Mouse (Mus musculus) heart, embryonic 12.5 days (tissue): ENCODE results near the gene Mbnl2. TPM values are rescaled to one million over a fixed set of nuclear protein-coding genes. Genes with fewer than 3 reads are reported as not detected.

Experiments used
- ATAC-seq: fragments of 200-750 bp; cut with Nextera tagmentation; 2 replicates; pipeline ENCODE4 v1.8.0; 2017; ENCODE audit warnings: moderate TSS enrichment, moderate library complexity; ENCODE audit not compliant: insufficient number of reproducible peaks, low FRiP score
- H3K27ac ChIP-seq: fragments of 300-500 bp; sonication (generic); 2 replicates; pipeline ENCODE4 v1.5.1; 2016; ENCODE audit warnings: mild to moderate bottlenecking, moderate library complexity; ENCODE audit not compliant: poor library complexity, severe bottlenecking
- H3K27me3 ChIP-seq: fragments of 300-500 bp; sonication (generic); replicated peaks from 2 replicates; pipeline ENCODE4 v1.6.1; 2016; ENCODE audit warnings: mild to moderate bottlenecking, moderate library complexity
- H3K36me3 ChIP-seq: fragments of 300-500 bp; sonication (generic); 2 replicates; pipeline ENCODE4 v1.6.1; 2016; ENCODE audit warnings: mild to moderate bottlenecking, moderate library complexity
- H3K4me1 ChIP-seq: fragments of 300-500 bp; sonication (generic); replicated peaks from 2 replicates; pipeline ENCODE4 v1.6.1; 2016; ENCODE audit warnings: mild to moderate bottlenecking
- H3K4me2 ChIP-seq: fragments of 300-500 bp; sonication (generic); 2 replicates; pipeline ENCODE4 v1.6.1; 2016; ENCODE audit warnings: mild to moderate bottlenecking, moderate library complexity
- H3K4me3 ChIP-seq: fragments of 300-500 bp; sonication (generic); 2 replicates; pipeline ENCODE4 v1.5.1; 2016; ENCODE audit warnings: mild to moderate bottlenecking
- H3K9ac ChIP-seq: fragments of 300-500 bp; sonication (generic); 2 replicates; pipeline ENCODE4 v1.6.1; 2016; ENCODE audit warnings: mild to moderate bottlenecking, moderate library complexity
- H3K9me3 ChIP-seq: fragments of 300-500 bp; sonication (generic); replicated peaks from 2 replicates; pipeline ENCODE4 v1.6.1; 2016; ENCODE audit warnings: mild to moderate bottlenecking, moderate library complexity
- WGBS: fragments of 180-500 bp; shearing (Covaris S2); methylation state at CpG from one replicate; pipeline ENCODE4 v1.1.7; 2016; 5-methylcytosine and 5-hydroxymethylcytosine counted together
- polyA plus RNA-seq: library from polyadenylated mRNA; unstranded; fragments of >200 nt; fragmentation: Nextera tagmentation; extraction: Ambion mirVana; gene quantifications from 2 replicates; pipeline ENCODE4 v1.2.1, GENCODE M21; 2016

Mbnl2 gene
- polyA plus RNA-seq, 1 experiment from 2014 or later: 108 TPM

GRCm38 (mm10) chr14:120387293-120387692 is 111.8 kb downstream of the Mbnl2 start:
- Histone ChIP-seq H3K4me3 (no peak overlapping the region), H3K36me3 (peaks cover 23% of the 10 kb centered on the region), H3K9ac (no peak overlapping the region), H3K27ac (peak overlapping the region; percentile 27; the same call in 1 of the 2 replicates), H3K9me3 (peaks cover 7% of the 10 kb centered on the region), H3K4me1 (peaks cover 41% of the 10 kb centered on the region), H3K27me3 (no peaks in the 10 kb centered on the region), H3K4me2 (no peak overlapping the region)
- no peak for ATAC-seq
- 50% methylated on average over 4 of the region's 4 CpGs for WGBS

DNA sequence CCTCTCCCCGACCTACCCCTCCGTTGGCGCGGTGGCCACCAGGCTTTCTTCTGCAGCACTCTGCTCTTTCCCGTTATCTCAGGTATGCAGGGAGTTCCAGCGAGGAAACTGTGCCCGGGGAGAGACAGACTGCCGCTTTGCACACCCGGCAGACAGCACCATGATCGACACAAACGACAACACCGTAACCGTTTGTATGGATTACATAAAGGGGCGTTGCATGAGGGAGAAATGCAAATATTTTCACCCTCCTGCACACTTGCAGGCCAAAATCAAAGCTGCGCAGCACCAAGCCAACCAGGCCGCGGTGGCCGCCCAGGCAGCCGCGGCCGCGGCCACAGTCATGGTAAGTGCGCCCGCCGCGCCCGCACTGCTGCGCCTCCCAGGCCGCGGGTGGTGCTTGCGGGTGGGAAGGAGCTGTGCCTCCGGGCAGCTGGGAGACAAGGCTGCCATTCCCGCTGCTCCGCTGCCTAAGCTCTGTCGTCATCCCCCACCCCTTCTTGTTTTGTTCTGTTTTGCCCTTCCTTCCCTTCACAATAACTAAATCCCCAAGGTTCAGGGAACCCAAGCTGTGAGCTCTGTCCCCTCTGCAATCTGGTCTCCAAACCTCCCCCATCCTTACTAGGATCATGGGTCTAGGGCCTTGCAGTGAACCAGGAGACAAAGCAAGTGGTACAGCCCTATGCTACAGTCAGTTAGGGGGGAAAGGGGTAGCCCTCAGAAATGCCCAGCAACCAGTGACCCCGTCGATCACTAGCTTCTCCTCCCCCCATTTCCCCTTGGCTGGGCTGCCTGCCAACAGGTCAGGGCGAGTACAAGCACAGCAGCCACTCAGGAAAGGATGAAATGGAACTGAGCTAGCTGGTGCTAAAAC is 113.6 kb downstream of the Mbnl2 start:
- Histone ChIP-seq H3K9me3 (peaks cover 7% of the 10 kb centered on the region), H3K27me3 (no peaks in the 10 kb centered on the region), H3K36me3 (peaks cover 34% of the 10 kb centered on the region), H3K4me3 (peak overlapping the region; percentile 35), H3K4me1 (peaks cover 41% of the 10 kb centered on the region), H3K4me2 (peak overlapping the region; percentile 68), H3K27ac (peak overlapping the region; percentile 59; the same call in 1 of the 2 replicates), H3K9ac (peak overlapping the region; percentile 63)
- 7% methylated on average over 38 of the region's 38 CpGs for WGBS
- 0 out of 2 replicates have a peak, but pooled peaks have one; percentile 16 for ATAC-seq

DNA sequence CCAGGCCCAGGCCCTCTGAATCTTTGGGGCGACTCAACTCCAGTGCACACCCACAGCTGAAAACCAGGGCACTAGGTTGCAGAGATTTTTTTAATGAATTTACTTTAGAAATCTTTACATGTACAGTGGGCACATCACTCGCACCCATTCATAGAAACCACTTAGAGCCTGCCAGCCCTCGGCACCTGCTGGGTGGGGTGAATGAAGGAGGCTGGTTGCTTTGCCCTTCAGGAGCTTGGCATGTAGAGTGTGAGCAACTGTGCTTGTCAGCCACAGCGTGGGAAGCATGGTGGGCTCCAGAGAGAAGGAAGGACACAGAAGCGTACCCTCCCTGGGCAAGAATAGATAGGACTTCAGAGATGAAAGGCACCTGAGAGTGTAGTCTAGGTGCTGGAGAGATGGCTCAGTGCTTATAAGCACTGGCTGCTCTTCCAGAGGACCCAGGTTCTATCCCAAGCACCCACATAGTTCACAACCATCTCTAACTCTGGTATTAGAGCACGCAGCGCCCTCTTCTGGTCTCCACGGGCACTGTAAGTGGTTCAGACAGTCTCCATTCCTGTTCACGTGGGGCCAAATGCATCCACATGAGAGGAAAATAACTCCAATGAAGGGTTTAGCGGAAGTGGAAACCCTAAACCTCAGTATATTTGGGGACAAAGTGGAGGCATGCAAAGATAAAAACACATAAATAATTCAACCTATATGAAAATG is 114.9 kb downstream of the Mbnl2 start:
- Histone ChIP-seq H3K36me3 (peaks cover 40% of the 10 kb centered on the region), H3K27ac (no peak overlapping the region), H3K9ac (no peak overlapping the region), H3K4me3 (no peak overlapping the region), H3K9me3 (peaks cover 7% of the 10 kb centered on the region), H3K27me3 (no peaks in the 10 kb centered on the region), H3K4me2 (no peak overlapping the region), H3K4me1 (peaks cover 41% of the 10 kb centered on the region)
- WGBS: 88% methylated on average over 10 of the region's 10 CpGs
- no peak for ATAC-seq

GRCm38 (mm10) chr14:120391701-120392100 is 116.2 kb downstream of the Mbnl2 start:
- WGBS: 79% methylated on average over 10 of the region's 10 CpGs
- ATAC-seq: no peak
- Histone ChIP-seq H3K4me2 (no peak overlapping the region), H3K9ac (no peak overlapping the region), H3K4me3 (no peak overlapping the region), H3K27ac (peak overlapping the region; percentile 3; the same call in 1 of the 2 replicates), H3K27me3 (no peaks in the 10 kb centered on the region), H3K36me3 (peaks cover 48% of the 10 kb centered on the region), H3K9me3 (peaks cover 7% of the 10 kb centered on the region), H3K4me1 (peaks cover 37% of the 10 kb centered on the region)

GRCm38 (mm10) chr14:120392441-120392840 is 117.0 kb downstream of the Mbnl2 start:
- no peak for ATAC-seq
- Histone ChIP-seq H3K9me3 (peaks cover 7% of the 10 kb centered on the region), H3K4me3 (no peak overlapping the region), H3K27me3 (no peaks in the 10 kb centered on the region), H3K9ac (no peak overlapping the region), H3K27ac (0 out of 2 replicates have a peak overlapping the region, but pooled peaks have one; percentile 3), H3K4me1 (peaks cover 30% of the 10 kb centered on the region), H3K4me2 (no peak overlapping the region), H3K36me3 (peaks cover 55% of the 10 kb centered on the region)
- WGBS: 72% methylated on average over 9 of the region's 9 CpGs

GRCm38 (mm10) chr14:120393441-120393840 is 118.0 kb downstream of the Mbnl2 start:
- WGBS: 77% methylated on average over 8 of the region's 8 CpGs
- H3K9me3 ChIP-seq: peaks cover 7% of the 10 kb centered on the region
- no peaks in the 10 kb centered on the region for H3K27me3 ChIP-seq
- H3K27ac ChIP-seq: 0 out of 2 replicates have a peak overlapping the region, but pooled peaks have one; percentile 2
- H3K9ac ChIP-seq: no peak overlapping the region
- no peak overlapping the region for H3K4me2 ChIP-seq
- ATAC-seq: no peak
- peaks cover 56% of the 10 kb centered on the region for H3K36me3 ChIP-seq
- no peak overlapping the region for H3K4me3 ChIP-seq
- peaks cover 23% of the 10 kb centered on the region for H3K4me1 ChIP-seq

DNA sequence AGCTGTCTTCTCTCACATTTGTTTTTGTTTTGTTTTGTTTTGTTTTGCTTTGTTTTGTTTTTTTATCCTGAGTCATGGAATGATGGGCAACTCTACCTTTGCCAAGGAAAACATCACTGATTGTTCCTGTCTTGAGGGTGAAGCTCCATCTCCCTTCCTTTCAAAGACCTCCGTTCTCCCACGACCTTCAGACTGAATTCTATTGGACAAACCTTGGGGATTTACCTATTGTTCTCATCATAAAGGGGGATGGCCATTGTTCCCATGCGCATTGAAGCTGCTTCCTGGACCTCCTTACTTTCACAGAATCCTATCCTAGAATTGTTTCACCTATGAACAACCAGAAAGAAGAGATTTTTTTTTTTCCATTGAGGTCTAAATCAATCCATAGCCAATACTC is 118.7 kb downstream of the Mbnl2 start:
- Histone ChIP-seq H3K4me2 (no peak overlapping the region), H3K4me1 (peaks cover 16% of the 10 kb centered on the region), H3K27me3 (no peaks in the 10 kb centered on the region), H3K36me3 (peaks cover 56% of the 10 kb centered on the region), H3K9me3 (peaks cover 7% of the 10 kb centered on the region), H3K9ac (no peak overlapping the region), H3K27ac (no peak overlapping the region), H3K4me3 (no peak overlapping the region)
- 75% methylated on average over 3 of the region's 3 CpGs for WGBS
- no peak for ATAC-seq

GRCm38 (mm10) chr14:120394827-120395226 is 119.4 kb downstream of the Mbnl2 start:
- H3K4me3 ChIP-seq: no peak overlapping the region
- no peak overlapping the region for H3K27ac ChIP-seq
- H3K9me3 ChIP-seq: peaks cover 7% of the 10 kb centered on the region
- no peak overlapping the region for H3K9ac ChIP-seq
- peaks cover 10% of the 10 kb centered on the region; the same call in 1 of the 2 replicates for H3K4me1 ChIP-seq
- 81% methylated on average over 3 of the region's 3 CpGs for WGBS
- peaks cover 56% of the 10 kb centered on the region for H3K36me3 ChIP-seq
- ATAC-seq: no peak
- H3K27me3 ChIP-seq: no peaks in the 10 kb centered on the region
- no peak overlapping the region for H3K4me2 ChIP-seq

GRCm38 (mm10) chr14:120395501-120395900 is 120.0 kb downstream of the Mbnl2 start:
- Histone ChIP-seq H3K9ac (no peak overlapping the region), H3K27me3 (no peaks in the 10 kb centered on the region), H3K9me3 (peaks cover under 1% of the 10 kb centered on the region), H3K4me3 (no peak overlapping the region), H3K4me2 (no peak overlapping the region), H3K27ac (no peak overlapping the region), H3K4me1 (peaks cover 10% of the 10 kb centered on the region; the same call in 1 of the 2 replicates), H3K36me3 (peaks cover 56% of the 10 kb centered on the region)
- ATAC-seq: no peak
- WGBS: 88% methylated on average over 9 of the region's 9 CpGs

DNA sequence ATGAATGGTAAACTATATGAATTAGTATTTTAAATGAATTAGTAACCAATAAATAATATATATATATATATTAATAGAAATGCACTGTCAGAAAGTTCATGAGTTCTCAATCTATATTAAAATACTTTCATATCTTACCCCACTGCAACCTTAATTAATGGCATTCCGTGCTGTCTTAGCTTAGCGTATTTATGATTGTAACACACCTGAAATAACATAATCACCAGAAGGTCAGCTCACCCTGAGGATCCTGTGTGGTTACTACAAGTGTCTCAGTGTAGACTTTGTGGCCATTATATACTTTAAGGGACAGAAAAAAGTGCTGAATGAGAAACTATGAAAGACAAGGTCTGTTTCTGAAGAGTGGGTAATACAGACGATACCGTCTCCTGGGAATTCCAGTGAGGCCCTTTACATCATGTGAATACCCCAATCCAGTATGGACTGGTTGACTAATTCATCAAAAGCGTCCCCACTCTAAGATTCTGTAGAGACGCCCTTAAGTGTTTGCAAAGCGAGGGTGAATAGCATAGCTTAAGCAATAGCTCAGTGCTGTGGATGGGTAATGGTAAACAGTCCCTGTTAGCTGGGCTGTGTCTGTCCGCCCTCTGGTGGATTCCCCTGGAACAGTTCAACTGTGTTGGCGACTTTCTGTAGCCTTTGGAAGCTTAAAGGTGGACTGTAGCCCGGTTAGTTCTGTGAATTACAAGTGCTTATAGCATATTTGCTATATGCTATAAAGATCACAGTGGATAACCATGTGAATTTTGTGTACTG is 122.6 kb downstream of the Mbnl2 start:
- Histone ChIP-seq H3K4me1 (no peaks in the 10 kb centered on the region), H3K4me2 (no peak overlapping the region), H3K4me3 (no peak overlapping the region), H3K27ac (no peak overlapping the region), H3K9me3 (no peaks in the 10 kb centered on the region), H3K36me3 (peaks cover 64% of the 10 kb centered on the region), H3K9ac (no peak overlapping the region), H3K27me3 (no peaks in the 10 kb centered on the region)
- peak; percentile 59; the same call in 1 of the 2 replicates for ATAC-seq
- WGBS: 46% methylated on average over 10 of the region's 10 CpGs
